Mouse (Mus musculus) cerebellum, adult 9-11 months (tissue): ENCODE results near the gene Mgst3.

Experiments used
- DNase-seq: peaks from one replicate; pipeline ENCODE4 v3.0.0; 2022

The Mgst3 gene

GRCm38 (mm10) chr1:167387310-167387709 is 6.3 kb downstream of the Mgst3 start:
- DNase-seq = no peak

- no peak for DNase-seq
These were observed 7.2 kb downstream of the Mgst3 start for GRCm38 (mm10) chr1:167386466-167386865.

GRCm38 (mm10) chr1:167385636-167386035 is 8.0 kb downstream of the Mgst3 start:
- no peak for DNase-seq

- DNase-seq = no peak
These were observed 8.4 kb downstream of the Mgst3 start for GRCm38 (mm10) chr1:167385211-167385610.

- DNase-seq = no peak
These were observed 9.5 kb downstream of the Mgst3 start for GRCm38 (mm10) chr1:167384156-167384555.

- no peak for DNase-seq
These were observed 10.5 kb downstream of the Mgst3 start for GRCm38 (mm10) chr1:167383178-167383577.

- no peak for DNase-seq
These were observed 10.9 kb downstream of the Mgst3 start for GRCm38 (mm10) chr1:167382763-167383162.

- DNase-seq = no peak
These were observed 11.3 kb downstream of the Mgst3 start for GRCm38 (mm10) chr1:167382316-167382715.

GRCm38 (mm10) chr1:167381050-167382015 is 12.3 kb downstream of the Mgst3 start:
- no peak for DNase-seq

GRCm38 (mm10) chr1:167380223-167380622 is 13.4 kb downstream of the Mgst3 start:
- no peak for DNase-seq

- DNase-seq = no peak
These were observed 13.9 kb downstream of the Mgst3 start for GRCm38 (mm10) chr1:167379751-167380150.

- DNase-seq = no peak
These were observed 15.6 kb downstream of the Mgst3 start for GRCm38 (mm10) chr1:167378019-167378418.

- DNase-seq = no peak
These were observed 18.7 kb downstream of the Mgst3 start for GRCm38 (mm10) chr1:167374942-167375341.

- no peak for DNase-seq
These were observed 19.4 kb downstream of the Mgst3 start for GRCm38 (mm10) chr1:167374003-167374784.

- DNase-seq = no peak
These were observed 20.9 kb downstream of the Mgst3 start for GRCm38 (mm10) chr1:167372739-167373138.

- peak; percentile 79 for DNase-seq
These were observed 23.7 kb downstream of the Mgst3 start for GRCm38 (mm10) chr1:167369905-167370304.

- DNase-seq = no peak
These were observed 25.1 kb downstream of the Mgst3 start for GRCm38 (mm10) chr1:167368513-167368912.

- DNase-seq = no peak
These were observed 25.6 kb downstream of the Mgst3 start for GRCm38 (mm10) chr1:167368018-167368417.

- DNase-seq = no peak
These were observed 27.0 kb downstream of the Mgst3 start for GRCm38 (mm10) chr1:167366621-167367020.

GRCm38 (mm10) chr1:167365808-167366207 is 27.8 kb downstream of the Mgst3 start:
- no peak for DNase-seq

- no peak for DNase-seq
These were observed 30.3 kb downstream of the Mgst3 start for GRCm38 (mm10) chr1:167363322-167363721.

GRCm38 (mm10) chr1:167362819-167363218 is 30.8 kb downstream of the Mgst3 start:
- DNase-seq = no peak

GRCm38 (mm10) chr1:167360268-167360667 is 33.4 kb downstream of the Mgst3 start:
- DNase-seq = no peak

GRCm38 (mm10) chr1:167358731-167359130 is 34.9 kb downstream of the Mgst3 start:
- DNase-seq = no peak
